Mouse (Mus musculus) small intestine, adult 2 months (tissue): ENCODE measurements around the gene Hoxd11. TPM values are rescaled to one million over a fixed set of nuclear protein-coding genes. Genes with fewer than 3 reads are reported as not detected.

Experiments
- H3K27ac ChIP-seq: fragments of 200-500 bp; 2 replicates; pipeline ENCODE4 v1.5.1; 2012; ENCODE audit warnings: low read depth, low read length, control low read depth, inconsistent platforms; ENCODE audit not compliant: insufficient read depth
- H3K27me3 ChIP-seq: fragments of 200-500 bp; 2 replicates; pipeline ENCODE4 v1.6.1; 2012; ENCODE audit warnings: mild to moderate bottlenecking, moderate library complexity, low read length, inconsistent platforms; ENCODE audit not compliant: control insufficient read depth, insufficient read depth
- H3K36me3 ChIP-seq: fragments of 200-500 bp; 2 replicates; pipeline ENCODE4 v1.6.1; 2012; ENCODE audit warnings: mild to moderate bottlenecking, low read length, control low read depth, inconsistent platforms; ENCODE audit not compliant: control insufficient read depth, insufficient read depth
- H3K4me1 ChIP-seq: fragments of 200-500 bp; 2 replicates; pipeline ENCODE4 v1.6.1; 2012; ENCODE audit warnings: low read length, inconsistent platforms, mixed read lengths; ENCODE audit not compliant: control insufficient read depth, insufficient read depth, insufficient read length
- H3K4me3 ChIP-seq: fragments of 200-500 bp; 2 replicates; pipeline ENCODE4 v1.5.1; 2012; ENCODE audit warnings: low read depth, mild to moderate bottlenecking, control low read depth, inconsistent platforms, low read length, moderate library complexity
- CTCF ChIP-seq: fragments of 200-500 bp; IDR thresholded peaks from 2 replicates; pipeline ENCODE4 v1.5.1; 2012; ENCODE audit warnings: low read depth, mild to moderate bottlenecking, control low read depth, inconsistent platforms, low read length, moderate library complexity, mixed read lengths; ENCODE audit not compliant: insufficient replicate concordance, insufficient read length; ENCODE audit errors: extremely low read depth
- POLR2A ChIP-seq: fragments of 200-500 bp; IDR thresholded peaks from 2 replicates; pipeline ENCODE4 v1.6.1; 2012; ENCODE audit warnings: low read depth, mild to moderate bottlenecking, control low read depth, inconsistent platforms, low read length, moderate library complexity
- WGBS: fragments of 180-500 bp; shearing (Covaris S2); methylation state at CpG from one replicate; pipeline ENCODE4 v1.1.7; 2018; 5-methylcytosine and 5-hydroxymethylcytosine counted together
- polyA plus RNA-seq: library from polyadenylated mRNA; depleted of rRNA; stranded (reverse); fragments of >200 nt; gene quantifications from 2 replicates; pipeline ENCODE4 v1.2.3, GENCODE M21; 2012

Hoxd11 gene
- polyA plus RNA-seq, 1 experiment: not detected

DNA sequence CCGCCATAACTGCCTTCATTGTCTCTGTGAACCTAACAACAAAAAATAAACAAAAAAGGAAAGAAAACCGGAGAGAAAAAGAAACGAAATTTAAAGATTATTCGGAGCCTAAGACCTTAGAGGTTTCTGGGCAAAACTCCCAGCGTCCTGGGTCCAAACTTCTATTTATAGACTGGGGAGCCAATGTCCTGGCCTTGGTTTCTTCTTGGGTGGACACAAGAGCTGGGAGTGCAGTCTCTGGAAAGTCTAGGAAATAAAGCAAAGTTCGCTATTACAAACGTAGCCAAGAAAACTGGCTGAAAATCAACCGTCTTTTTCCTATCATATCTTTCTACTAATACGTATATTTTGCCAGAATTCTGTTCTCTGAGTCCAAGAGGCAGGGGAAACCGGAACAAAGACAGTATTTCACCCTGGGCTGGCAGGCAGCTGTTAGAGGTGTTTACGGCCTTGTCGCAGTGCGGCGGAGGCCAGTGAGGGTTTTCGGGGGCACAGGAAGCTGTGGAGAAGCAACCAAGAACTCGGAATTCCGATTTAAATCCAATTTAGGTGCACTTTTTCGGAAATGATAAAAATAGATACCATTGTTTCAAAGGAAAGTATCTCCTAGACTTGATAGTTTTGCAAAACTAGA lies 34.9 kb downstream of the Hoxd11 start:
- Histone ChIP-seq H3K27ac (no peak overlapping the region), H3K27me3 (peaks cover 45% of the 10 kb centered on the region)
- 30% methylated on average over 18 of the region's 18 CpGs for WGBS

DNA sequence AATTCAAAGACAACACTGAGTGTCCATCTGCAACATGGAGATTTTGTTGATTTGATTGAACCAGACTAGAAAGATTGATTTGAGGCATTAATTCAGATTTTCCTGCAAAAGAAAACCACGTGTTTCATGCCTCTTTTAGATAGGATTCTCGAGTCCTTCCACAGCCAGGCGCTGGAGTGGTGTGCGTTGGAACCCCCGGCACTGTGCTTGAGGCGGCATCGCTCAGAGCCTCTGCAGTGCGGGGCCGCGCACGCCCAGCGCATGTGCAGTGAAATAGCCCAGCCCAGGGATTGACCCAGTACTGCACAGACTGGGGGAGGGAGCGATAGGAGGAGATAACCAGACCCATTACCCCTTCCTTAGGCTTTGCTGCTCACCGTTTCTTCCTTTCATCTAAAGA lies 35.5 kb downstream of the Hoxd11 start:
- Histone ChIP-seq H3K36me3 (no peaks in the 10 kb centered on the region), H3K4me3 (no peak overlapping the region; the same call in 1 of the 2 replicates), H3K27ac (no peak overlapping the region), H3K4me1 (peaks cover 4% of the 10 kb centered on the region), H3K27me3 (peaks cover 42% of the 10 kb centered on the region)
- TF ChIP-seq CTCF (no peak), POLR2A (no peak)
- WGBS: 7% methylated on average over 14 of the region's 14 CpGs

More for the DNA sequence above, 34.9 kb downstream of the Hoxd11 start:
- H3K36me3 ChIP-seq: no peaks in the 10 kb centered on the region
- H3K4me3 ChIP-seq: no peak overlapping the region
- TF ChIP-seq CTCF (no peak), POLR2A (no peak)
- H3K4me1 ChIP-seq: peaks cover 4% of the 10 kb centered on the region

DNA sequence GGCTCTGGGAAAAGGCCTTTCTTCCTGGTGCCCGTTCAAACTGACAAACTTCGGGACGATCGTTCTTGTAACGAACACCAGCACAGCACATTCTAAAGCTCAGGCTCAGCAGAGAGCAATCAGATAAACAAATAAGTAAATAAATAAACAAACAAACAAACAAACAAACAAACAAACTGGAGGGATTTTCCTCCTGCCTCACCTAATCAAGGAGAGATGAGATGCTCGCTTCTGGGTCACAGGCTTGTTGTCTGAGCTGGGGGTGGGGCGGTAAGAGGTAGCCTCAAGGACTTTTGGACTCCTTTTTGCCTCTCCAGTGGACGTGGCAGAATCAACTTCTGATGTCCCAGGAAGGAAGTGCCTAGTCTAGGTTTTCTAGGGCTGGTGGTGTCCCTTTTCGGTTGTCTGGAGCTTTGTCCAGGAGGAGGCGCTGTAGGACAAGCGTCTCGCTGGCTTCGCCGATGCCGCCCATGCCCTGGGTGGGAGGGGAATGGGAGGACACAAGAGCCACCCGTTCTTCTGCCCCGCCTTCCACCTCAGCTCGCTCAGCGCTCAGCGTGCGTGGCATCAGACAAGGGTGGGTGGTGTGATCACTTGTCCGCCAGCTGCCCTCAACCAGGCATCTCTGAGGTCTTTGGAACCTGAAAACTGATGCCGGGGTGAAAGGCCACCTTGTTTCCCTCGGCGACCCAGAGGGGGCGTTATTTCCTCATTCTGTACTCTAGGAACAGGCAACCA lies 36.3 kb downstream of the Hoxd11 start:
- peaks cover 5% of the 10 kb centered on the region for H3K4me1 ChIP-seq
- 5% methylated on average over 26 of the region's 26 CpGs for WGBS
- no peaks in the 10 kb centered on the region for H3K36me3 ChIP-seq
- no peak overlapping the region for H3K27ac ChIP-seq
- no peak for TF ChIP-seq POLR2A
- TF ChIP-seq CTCF: peak; percentile 85
- peaks cover 36% of the 10 kb centered on the region for H3K27me3 ChIP-seq
- peak overlapping the region; percentile 39 for H3K4me3 ChIP-seq

DNA sequence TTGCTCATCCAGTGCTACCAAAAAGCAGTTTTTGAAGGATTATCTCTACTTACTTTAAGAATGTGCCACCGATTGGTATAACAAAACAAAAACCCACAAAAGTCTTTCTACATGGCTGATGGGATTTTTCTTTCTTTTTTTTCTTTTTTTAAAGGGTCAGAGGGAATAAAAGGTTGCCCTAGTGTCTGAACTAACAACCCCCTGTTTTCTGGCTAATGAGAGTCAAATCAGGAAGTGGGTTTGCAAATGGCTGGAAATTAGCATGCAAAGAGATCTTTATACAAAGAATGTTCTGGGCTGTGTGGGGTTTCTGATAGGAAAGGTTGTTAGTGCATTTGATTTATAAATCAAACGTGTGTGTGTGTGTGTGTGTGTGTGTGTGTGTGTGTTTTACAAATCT lies 41.0 kb downstream of the Hoxd11 start:
- Histone ChIP-seq H3K36me3 (no peaks in the 10 kb centered on the region), H3K27ac (no peak overlapping the region), H3K27me3 (peaks cover 13% of the 10 kb centered on the region), H3K4me3 (no peak overlapping the region), H3K4me1 (peaks cover 10% of the 10 kb centered on the region)
- 37% methylated on average over 2 of the region's 2 CpGs for WGBS
- TF ChIP-seq CTCF (no peak), POLR2A (no peak)

DNA sequence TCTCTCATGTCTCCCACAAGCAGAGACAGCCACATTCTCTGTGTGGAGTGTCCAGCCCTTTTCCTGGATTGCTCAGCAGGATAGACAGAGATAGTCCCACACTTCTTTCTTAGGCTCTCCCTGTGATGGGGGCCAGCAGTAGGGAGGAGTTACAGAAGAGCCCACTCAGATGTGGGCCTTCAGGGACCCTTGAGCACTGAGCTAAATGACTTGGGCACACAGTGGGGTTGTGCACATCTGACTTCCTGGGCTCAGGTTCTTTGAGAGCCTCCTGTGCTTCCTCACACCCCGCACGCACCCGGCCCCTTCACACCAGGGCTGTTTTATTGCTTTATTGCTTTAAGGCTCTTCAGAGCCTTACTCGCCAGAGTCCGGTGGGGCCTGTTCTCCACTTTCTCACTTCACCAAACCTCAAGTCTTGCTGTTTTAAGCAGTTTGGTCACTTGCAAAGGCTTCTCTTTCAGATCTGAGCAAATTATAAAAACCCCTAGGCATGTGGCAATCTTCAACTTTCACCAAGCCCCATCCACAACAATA lies 41.7 kb downstream of the Hoxd11 start:
- no peaks in the 10 kb centered on the region for H3K36me3 ChIP-seq
- peaks cover 11% of the 10 kb centered on the region for H3K27me3 ChIP-seq
- WGBS: 26% methylated on average over 5 of the region's 5 CpGs
- no peak overlapping the region for H3K4me3 ChIP-seq
- TF ChIP-seq POLR2A: no peak
- no peak for TF ChIP-seq CTCF
- peaks cover 8% of the 10 kb centered on the region for H3K4me1 ChIP-seq
- no peak overlapping the region for H3K27ac ChIP-seq

DNA sequence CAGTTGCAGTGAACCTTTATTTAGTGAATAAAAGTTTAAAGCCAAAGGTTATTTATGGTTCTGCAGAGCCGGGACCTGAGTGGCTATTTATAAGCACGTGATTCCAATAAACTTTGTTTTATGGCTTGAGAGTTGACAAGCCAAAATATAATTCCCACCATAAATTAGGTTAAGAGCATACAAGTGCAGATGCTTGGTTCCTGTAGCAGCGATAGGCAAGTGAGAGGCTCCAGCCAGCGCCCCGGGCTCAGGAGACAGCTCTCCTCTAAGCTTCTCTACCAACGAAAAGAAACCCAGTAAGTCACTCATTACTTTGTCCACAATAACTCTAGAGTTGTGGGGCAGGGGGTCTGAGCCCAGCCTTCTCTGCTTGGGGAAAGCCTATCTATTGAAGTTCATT lies 42.5 kb downstream of the Hoxd11 start:
- Histone ChIP-seq H3K4me1 (peaks cover 8% of the 10 kb centered on the region), H3K4me3 (no peak overlapping the region), H3K36me3 (no peaks in the 10 kb centered on the region), H3K27me3 (peaks cover 15% of the 10 kb centered on the region), H3K27ac (no peak overlapping the region)
- 5% methylated on average over 6 of the region's 6 CpGs for WGBS
- TF ChIP-seq CTCF: no peak
- no peak for TF ChIP-seq POLR2A

DNA sequence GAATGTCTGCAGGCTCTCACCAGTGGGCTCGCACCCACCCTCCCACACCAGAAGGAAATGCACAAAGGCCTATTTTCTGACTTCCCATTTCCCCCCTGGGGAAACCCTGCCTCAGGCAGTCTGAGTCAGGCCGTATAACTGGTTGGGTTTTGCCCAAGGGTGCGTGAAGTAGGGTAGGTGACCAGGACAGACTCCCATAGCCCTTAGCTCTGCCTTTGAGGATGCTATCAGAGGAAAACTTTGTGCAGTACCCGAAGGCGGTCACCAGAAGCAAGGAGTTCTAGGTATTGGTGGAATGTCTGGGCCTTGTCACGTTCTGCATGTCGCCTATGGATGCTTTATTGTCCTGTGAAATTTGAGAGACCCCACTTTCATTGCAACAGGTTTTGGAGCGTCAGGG lies 43.6 kb downstream of the Hoxd11 start:
- Histone ChIP-seq H3K36me3 (no peaks in the 10 kb centered on the region), H3K27ac (no peak overlapping the region), H3K27me3 (peaks cover 25% of the 10 kb centered on the region), H3K4me3 (no peak overlapping the region), H3K4me1 (peaks cover 10% of the 10 kb centered on the region)
- TF ChIP-seq CTCF (no peak), POLR2A (no peak)
- 48% methylated on average over 8 of the region's 8 CpGs for WGBS
